Mouse (Mus musculus): ENCODE data around the gene B230219D22Rik.
"Not testable (repeated sequence)": the region's sequence is repeated elsewhere in the genome, so short reads cannot be mapped to it uniquely, and the experiment has no call there.

The B230219D22Rik gene

GRCm38 (mm10) chr13:55692535-55693242, at the start of gene B230219D22Rik:
Gene B230219D22Rik (plus strand): TSS chr13:55693124.
- DNase-seq (ENCODE audit: low spot score in 2 of 2), result peak; percentile 77 to 89

DNA sequence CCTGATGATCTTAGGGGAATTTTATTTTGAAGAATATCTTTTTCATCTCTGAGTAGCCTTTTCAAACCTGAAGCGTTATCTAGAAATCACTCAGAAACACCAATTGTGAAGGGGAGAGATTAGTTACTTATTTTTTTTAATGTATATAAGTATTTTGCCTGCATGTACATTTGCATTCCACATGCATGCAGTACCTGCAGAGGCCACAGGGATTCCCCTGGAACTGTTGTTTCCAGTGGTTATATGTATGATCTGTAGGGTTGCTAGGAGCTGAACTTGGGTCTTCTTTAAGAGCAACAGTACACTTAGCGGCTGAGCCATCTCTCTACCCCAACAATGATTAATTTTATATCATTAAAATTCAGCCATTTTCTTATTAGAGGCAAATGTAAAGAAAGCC, 48.4 kb upstream of the B230219D22Rik start:
- no peak for DNase-seq (ENCODE audit: low spot score in 2 of 2)

DNA sequence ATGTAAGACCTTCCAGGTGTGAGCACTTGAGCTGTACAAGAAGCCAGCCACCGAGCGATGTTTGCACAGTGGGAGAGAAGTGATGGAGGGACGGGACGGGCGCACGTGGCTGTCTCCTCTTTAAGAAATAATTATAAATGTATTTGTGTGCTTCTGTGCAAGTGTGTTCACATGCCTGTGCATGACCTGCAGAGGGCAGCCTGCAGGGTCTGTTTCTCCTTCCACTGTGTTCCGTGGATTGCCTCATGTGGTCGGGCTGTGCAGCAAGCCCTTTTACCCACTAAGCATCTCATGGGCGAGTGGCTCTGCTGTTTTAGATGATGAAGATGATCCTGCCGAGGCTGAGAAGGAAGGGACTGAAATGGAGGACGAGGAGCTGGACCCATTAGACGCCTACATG, 42.8 kb upstream of the B230219D22Rik start:
- DNase-seq (ENCODE audit: low spot score in 2 of 2), result no peak

DNA sequence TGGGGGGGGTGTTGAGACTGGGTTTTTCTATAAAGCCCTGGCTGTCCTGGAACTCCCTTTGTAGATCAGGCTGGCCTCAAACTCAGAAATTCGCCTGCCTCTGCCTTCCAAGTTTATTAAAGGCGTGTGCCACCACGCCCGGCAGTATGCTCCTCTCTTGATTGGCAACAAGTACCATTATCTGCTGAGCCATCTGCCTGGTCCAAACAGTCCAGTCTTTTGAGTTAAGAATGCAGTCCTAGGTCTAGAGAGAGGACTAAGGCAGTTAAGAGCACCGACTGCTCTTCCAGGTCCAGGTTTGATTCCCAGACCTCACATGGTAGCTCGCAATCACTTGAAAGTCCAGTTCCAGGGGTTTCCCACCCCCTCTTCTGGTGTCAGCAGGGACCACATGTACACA, 41.9 kb upstream of the B230219D22Rik start:
- no peak for DNase-seq (ENCODE audit: low spot score in 2 of 2)

GRCm38 (mm10) chr13:55668550-55668949, 24.4 kb upstream of the B230219D22Rik start:
- no peak for DNase-seq (ENCODE audit: low spot score in 2 of 2)

DNA sequence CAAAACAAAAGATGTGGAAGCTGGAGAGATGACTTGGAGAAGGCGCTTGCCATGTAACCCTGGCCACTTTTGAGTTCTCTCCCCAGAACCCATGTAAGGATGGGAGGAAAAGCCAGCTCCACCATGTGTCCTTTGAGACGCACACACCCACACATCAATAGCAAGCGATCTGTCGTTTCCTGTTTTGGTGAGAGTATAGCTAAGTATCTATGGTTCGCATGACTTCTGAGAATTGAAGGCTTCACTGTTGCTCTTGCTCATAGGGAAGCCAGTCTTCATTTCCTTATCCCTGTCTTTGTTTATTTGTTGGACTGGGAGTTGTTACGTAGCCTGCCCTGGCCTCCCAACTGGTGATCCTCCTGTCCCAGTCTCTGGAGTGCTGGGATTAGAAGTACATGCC, 20.2 kb upstream of the B230219D22Rik start:
- no peak for DNase-seq (ENCODE audit: low spot score in 2 of 2)

DNA sequence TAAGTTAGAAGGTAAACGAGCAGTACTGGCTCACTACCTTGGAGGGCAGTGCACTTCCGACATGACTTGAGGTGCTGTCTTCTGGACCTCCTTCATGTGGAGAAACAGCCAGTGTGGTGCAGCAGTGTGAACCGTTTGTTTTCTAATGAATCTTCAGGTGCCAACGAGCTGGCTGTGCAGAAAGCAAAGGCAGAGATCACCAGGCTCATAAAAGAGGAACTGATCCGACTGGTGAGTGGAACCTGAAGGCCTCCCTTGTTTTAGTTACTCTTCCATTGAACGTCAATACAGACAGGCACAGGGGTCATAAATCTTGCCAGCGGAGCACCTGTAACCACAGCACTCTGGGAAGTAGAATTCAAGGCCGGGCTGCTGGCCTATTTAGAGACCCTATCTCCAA, 15.6 kb upstream of the B230219D22Rik start:
- DNase-seq (ENCODE audit: low spot score in 2 of 2), result no peak

GRCm38 (mm10) chr13:55682201-55682600, 10.7 kb upstream of the B230219D22Rik start:
- no peak for DNase-seq (ENCODE audit: low spot score in 2 of 2)

DNA sequence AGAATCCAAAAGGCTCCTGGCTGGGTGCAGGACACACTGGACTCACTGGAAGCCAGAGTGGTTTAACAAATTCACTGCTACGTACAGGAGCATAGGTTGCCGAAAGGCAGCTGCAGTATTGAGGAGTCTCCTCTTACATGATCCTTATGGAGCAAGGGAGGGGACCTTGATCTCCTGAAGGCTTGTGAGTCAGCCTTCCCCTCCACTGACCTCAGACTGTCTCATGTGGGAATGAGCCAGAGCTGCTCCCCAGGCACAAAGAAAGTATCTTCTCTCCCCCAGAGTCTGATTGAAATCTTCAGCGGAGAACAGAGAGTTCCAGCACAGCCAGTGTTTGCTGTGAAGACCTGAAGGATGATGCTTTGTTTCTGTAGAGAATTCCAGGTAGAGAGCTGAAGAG, 9.3 kb upstream of the B230219D22Rik start:
- DNase-seq (ENCODE audit: low spot score in 2 of 2), result no peak

GRCm38 (mm10) chr13:55686107-55686633, 6.8 kb upstream of the B230219D22Rik start:
- DNase-seq (ENCODE audit: low spot score in 2 of 2), result no peak

DNA sequence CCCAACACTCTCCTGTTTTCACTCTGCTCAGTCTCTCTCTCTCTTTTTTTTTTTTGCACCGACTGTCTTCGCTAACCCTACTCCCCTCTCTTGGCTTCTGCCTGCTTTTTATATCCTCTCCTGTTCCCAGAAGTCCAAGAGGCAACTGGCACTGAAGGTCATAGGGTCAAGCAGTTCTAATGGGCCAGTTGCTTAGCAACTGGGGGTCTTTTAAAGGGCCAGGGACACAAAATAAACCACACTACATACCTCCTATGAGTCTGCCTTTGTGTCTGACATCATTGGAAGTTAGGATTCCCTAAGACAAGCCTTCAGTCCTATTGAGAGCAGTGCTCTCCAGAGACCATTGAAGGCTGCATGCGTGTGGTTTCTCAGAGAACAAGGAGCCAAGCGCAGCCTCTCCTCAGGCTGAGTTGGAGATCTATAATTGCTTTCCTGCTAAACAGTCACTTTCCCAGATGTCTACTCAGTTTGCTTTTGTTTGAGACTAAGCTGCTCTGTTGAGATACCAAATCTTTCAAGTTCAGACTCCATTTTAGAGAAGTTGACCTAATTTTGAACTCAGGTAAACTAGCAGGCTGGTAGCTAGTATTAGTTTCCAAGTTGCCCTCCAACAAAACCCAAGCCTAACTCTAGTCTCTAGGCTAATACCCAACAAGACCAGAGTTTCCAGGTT, 4.9 kb upstream of the B230219D22Rik start:
- no peak for DNase-seq (ENCODE audit: low spot score in 2 of 2)

GRCm38 (mm10) chr13:55693243-55693721, 358 bp downstream of the B230219D22Rik start:
- no peak for DNase-seq (ENCODE audit: low spot score in 2 of 2)

- no peak for DNase-seq (ENCODE audit: low spot score in 2 of 2)
These were observed 1.2 kb downstream of the B230219D22Rik start for GRCm38 (mm10) chr13:55694110-55694509.

GRCm38 (mm10) chr13:55695989-55696388, 3.1 kb downstream of the B230219D22Rik start:
- not testable (repeated sequence) for DNase-seq (ENCODE audit: low spot score in 2 of 2)

DNA sequence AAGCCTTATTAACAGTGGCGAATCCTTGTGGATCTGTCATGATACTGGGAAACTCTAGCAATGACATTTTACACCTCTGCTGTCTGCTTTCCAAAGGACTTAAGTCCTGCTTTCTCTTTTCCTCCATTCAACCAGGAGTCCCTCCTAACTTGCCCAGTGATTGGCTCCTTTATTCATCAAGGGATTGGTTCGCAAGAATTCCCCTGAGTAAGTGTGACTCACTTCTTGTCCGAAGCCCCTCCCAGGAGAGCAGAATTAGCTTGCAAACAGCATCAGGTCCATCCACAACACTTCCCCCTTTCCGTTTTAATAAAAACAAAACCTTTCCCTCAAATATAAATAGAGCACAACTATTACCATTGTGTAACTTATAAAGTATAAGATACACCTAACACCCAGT, 11.4 kb downstream of the B230219D22Rik start:
- DNase-seq (ENCODE audit: low spot score in 2 of 2), result no peak

DNA sequence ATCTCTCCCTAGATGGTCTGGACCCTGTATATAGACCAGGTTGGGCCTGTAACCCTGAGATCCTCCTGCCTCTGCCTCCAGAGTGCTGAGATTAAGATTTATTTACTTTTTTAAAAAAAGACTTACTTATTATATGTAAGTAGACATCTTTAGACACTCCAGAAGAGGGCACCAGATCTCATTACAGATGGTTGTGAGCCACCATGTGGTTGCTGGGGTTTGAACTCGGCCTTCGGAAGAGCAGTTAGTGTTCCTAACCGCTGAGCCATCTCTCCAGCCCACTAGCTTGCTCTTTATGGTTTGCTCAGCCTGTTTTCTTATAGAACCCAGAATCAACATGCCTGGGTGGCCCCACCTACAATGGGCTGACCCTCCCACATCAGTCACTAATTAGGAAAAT, 19.9 kb downstream of the B230219D22Rik start:
- no peak for DNase-seq (ENCODE audit: low spot score in 2 of 2)

- peak; percentile 72 to 84 for DNase-seq (ENCODE audit: low spot score in 2 of 2)
These were observed 21.7 kb downstream of the B230219D22Rik start, which contains the start of gene Txndc15 for GRCm38 (mm10) chr13:55714501-55715166. Gene Txndc15 (plus strand): TSS chr13:55714650.

DNA sequence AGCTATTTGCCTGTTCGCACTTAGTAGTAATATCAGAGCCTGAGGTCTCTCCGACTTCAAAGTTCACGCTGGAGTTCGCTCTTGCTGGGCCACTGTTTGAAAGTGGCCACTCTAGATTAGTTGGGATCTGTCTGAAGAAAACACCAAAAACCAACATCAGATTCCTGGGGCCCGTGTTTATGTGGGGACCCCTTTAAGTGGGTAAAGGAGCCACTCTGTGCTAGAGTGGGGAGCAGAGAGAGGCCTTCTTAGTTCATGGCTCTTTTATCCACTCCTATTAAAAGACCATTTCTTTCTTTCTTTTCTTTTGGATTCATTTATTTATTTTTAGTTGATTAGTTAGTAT, 22.2 kb downstream of the B230219D22Rik start:
- no peak for DNase-seq (ENCODE audit: low spot score in 2 of 2)

DNA sequence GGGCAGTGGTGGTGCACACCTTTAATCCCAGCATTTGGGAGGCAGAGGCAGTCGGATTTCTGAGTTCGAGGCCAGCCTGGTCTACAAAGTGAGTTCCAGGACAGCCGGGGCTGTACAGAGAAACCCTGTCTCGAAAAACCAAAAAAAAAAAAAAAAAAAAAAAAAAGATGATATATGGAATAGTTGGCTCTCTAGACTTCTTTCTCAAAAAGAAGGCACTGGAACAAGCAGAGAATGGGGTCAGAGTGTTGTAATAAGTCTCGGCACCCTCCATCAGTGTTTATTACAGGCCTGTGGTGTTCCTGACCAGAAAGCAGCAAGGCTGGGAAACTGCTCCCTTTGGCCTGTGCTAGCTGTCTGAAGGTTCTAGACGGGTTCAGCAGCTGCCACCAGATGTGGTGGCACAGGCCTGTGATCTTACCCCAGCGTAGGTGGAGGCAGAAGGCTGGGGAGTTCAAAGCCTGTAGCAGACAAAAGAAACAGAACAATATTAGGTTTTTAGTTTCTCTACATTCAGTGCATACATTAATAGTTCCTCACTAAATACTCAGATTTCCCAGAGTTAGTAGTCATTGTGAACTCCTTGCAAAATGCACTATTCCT, 23.1 kb downstream of the B230219D22Rik start:
- no peak for DNase-seq (ENCODE audit: low spot score in 2 of 2)

GRCm38 (mm10) chr13:55721516-55721915, 28.6 kb downstream of the B230219D22Rik start:
- no peak for DNase-seq (ENCODE audit: low spot score in 2 of 2)

DNA sequence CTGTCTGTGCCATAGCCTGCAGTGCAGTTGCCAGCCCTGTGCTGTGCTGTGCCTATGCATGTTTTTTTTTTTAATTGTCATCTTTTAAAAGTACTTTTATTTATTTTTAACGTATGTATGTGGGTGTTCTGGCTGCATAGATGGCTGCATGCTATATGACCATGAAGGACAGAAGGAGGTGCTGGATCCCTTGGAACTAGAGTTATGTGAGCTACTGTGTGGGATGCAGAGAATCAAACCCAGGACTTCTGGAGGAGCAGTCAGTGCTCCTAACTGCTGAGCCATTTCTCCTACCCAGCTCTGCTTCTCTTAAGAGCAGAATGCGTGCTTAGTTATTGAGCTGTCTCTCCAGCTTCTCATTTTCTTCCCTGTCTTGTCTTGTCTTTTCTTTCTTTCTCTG, 29.1 kb downstream of the B230219D22Rik start:
- no peak for DNase-seq (ENCODE audit: low spot score in 2 of 2)

DNA sequence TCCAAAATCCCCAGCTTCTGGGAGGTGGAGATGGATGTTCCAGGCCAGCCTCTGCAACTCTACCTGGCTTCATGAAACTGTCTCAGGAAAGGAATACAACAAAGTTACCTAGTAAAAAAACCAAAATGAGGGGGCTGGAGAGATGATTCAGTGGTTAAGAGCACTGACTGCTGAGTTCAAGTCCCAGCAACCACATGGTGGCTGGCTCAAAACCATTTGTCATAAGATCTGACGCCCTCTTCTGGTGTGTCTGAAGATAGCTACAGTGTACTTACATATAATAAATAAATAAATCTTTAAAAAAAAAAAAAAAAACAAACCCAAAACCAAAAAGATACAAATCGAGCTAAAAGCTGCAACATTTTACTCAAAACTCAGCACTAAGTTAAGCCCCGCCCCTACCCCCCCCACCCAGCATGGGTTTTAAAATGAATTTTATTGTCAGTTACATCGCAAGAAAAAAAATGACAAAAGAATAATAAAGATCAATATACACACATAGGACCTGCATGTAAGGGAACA, 33.7 kb downstream of the B230219D22Rik start:
- no peak for DNase-seq (ENCODE audit: low spot score in 2 of 2)
